Mouse (Mus musculus) hindbrain, embryonic 12.5 days (tissue): ENCODE data around the gene Cxcl16. TPM values are rescaled to one million over a fixed set of nuclear protein-coding genes. Genes with fewer than 3 reads are reported as not detected.

Experiments
- ATAC-seq: fragments of 200-750 bp; cut with Nextera tagmentation; 2 replicates; pipeline ENCODE4 v1.8.0; 2017; ENCODE audit warnings: moderate TSS enrichment; ENCODE audit not compliant: low FRiP score
- H3K27ac ChIP-seq: fragments of 300-500 bp; sonication (generic); 2 replicates; pipeline ENCODE4 v1.5.1; 2016; ENCODE audit warnings: mild to moderate bottlenecking
- H3K27me3 ChIP-seq: fragments of 300-500 bp; sonication (generic); 2 replicates; pipeline ENCODE4 v1.6.1; 2016; ENCODE audit warnings: mild to moderate bottlenecking
- H3K36me3 ChIP-seq: fragments of 300-500 bp; sonication (generic); 2 replicates; pipeline ENCODE4 v1.6.1; 2016; ENCODE audit warnings: mild to moderate bottlenecking
- H3K4me1 ChIP-seq: fragments of 300-500 bp; sonication (generic); 2 replicates; pipeline ENCODE4 v1.6.1; 2016
- H3K4me2 ChIP-seq: fragments of 300-500 bp; sonication (generic); replicated peaks from 2 replicates; pipeline ENCODE4 v1.6.1; 2016; ENCODE audit warnings: mild to moderate bottlenecking
- H3K4me3 ChIP-seq: fragments of 300-500 bp; sonication (generic); 2 replicates; pipeline ENCODE4 v1.5.1; 2016; ENCODE audit warnings: mild to moderate bottlenecking
- H3K9ac ChIP-seq: fragments of 300-500 bp; sonication (generic); 2 replicates; pipeline ENCODE4 v1.6.1; 2016; ENCODE audit warnings: mild to moderate bottlenecking, moderate library complexity
- H3K9me3 ChIP-seq: fragments of 300-500 bp; sonication (generic); replicated peaks from 2 replicates; pipeline ENCODE4 v1.6.1; 2016; ENCODE audit warnings: mild to moderate bottlenecking
- WGBS: fragments of 180-500 bp; shearing (Covaris S2); methylation state at CpG from one replicate; pipeline ENCODE4 v1.1.7; 2016; 5-methylcytosine and 5-hydroxymethylcytosine counted together
- polyA plus RNA-seq: library from polyadenylated mRNA; unstranded; fragments of >200 nt; fragmentation: Nextera tagmentation; extraction: Ambion mirVana; gene quantifications from 2 replicates; pipeline ENCODE4 v1.2.1, GENCODE M21; 2016

Cxcl16 gene
- polyA plus RNA-seq: 2.0 and 2.1 TPM in 2 replicates

DNA sequence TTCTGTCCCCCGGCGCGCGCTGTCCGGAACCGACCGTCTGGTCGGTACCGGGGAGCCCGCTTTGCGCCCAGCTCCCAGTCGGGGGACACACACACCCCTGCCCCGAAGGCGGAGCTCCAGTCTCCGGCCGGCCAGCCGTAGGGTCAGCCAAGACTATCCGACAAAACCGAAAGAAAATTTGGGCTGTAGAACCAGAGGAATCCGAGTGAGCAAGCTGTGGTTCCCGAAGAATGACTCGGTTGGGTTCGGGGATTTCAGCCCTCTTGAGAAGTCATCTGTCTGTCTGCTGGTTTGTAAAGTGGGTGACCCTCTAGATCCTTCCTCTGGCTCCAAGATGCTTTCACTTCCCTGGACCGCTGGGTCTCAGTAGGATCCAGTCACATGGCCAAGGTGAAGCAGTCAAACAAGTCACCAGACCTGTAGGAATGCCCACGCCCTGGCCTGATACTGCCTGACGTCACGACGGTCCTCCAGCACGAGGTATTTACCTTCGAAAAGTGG is at the start of gene Cxcl16:
Gene Cxcl16, minus strand, starts transcription at position 384 of the 501 bp plus-strand sequence.
- Histone ChIP-seq H3K9me3 (no peaks in the 10 kb centered on the region), H3K9ac (peak within 1 kb of the TSS; percentile 63), H3K27me3 (peaks cover 54% of the 10 kb centered on the region), H3K36me3 (no peaks in the 10 kb centered on the region), H3K4me3 (peak within 1 kb of the TSS; percentile 40), H3K4me1 (peaks cover 9% of the 10 kb centered on the region; the same call in 1 of the 2 replicates), H3K4me2 (peak within 1 kb of the TSS; percentile 75), H3K27ac (no peak within 1 kb of the TSS)
- ATAC-seq: no peak
- WGBS: 5% methylated on average over 30 of the region's 30 CpGs

GRCm38 (mm10) chr11:70506962-70507515 is 47.3 kb upstream of the Cxcl16 start:
- Histone ChIP-seq H3K27me3 (0 out of 2 replicates have a peak, but pooled peaks cover 20% of the 10 kb centered on the region), H3K4me1 (peaks cover 8% of the 10 kb centered on the region), H3K27ac (no peak overlapping the region), H3K9me3 (no peaks in the 10 kb centered on the region), H3K4me2 (no peak overlapping the region), H3K4me3 (no peak overlapping the region), H3K9ac (no peak overlapping the region), H3K36me3 (no peaks in the 10 kb centered on the region)
- no peak for ATAC-seq
- WGBS: 76% methylated on average over 7 of the region's 7 CpGs

- no peak overlapping the region for H3K27ac ChIP-seq
- WGBS: 27% methylated on average over 4 of the region's 4 CpGs
These were observed 46.6 kb upstream of the Cxcl16 start for GRCm38 (mm10) chr11:70506385-70506784.

GRCm38 (mm10) chr11:70504970-70505369 is 45.2 kb upstream of the Cxcl16 start, which contains the start of gene Tm4sf5:
Gene Tm4sf5 (plus strand): TSS chr11:70505244.
- H3K4me3 ChIP-seq: no peak within 1 kb of the TSS
- no peak within 1 kb of the TSS for H3K9ac ChIP-seq
- 80% methylated on average over 9 of the region's 9 CpGs for WGBS
- H3K27me3 ChIP-seq: 0 out of 2 replicates have a peak, but pooled peaks cover 15% of the 10 kb centered on the region
- H3K4me2 ChIP-seq: no peak within 1 kb of the TSS
- no peaks in the 10 kb centered on the region for H3K36me3 ChIP-seq
- peaks cover 3% of the 10 kb centered on the region for H3K4me1 ChIP-seq
- no peak for ATAC-seq
- no peaks in the 10 kb centered on the region for H3K9me3 ChIP-seq
- no peak within 1 kb of the TSS for H3K27ac ChIP-seq

More at GRCm38 (mm10) chr11:70506385-70506784, 46.6 kb upstream of the Cxcl16 start:
- Histone ChIP-seq H3K4me3 (no peak overlapping the region), H3K27me3 (0 out of 2 replicates have a peak, but pooled peaks cover 20% of the 10 kb centered on the region), H3K36me3 (no peaks in the 10 kb centered on the region), H3K9ac (no peak overlapping the region), H3K4me1 (peaks cover 8% of the 10 kb centered on the region), H3K4me2 (no peak overlapping the region), H3K9me3 (no peaks in the 10 kb centered on the region)
- no peak for ATAC-seq

- ATAC-seq: no peak
- Histone ChIP-seq H3K36me3 (no peaks in the 10 kb centered on the region), H3K9me3 (no peaks in the 10 kb centered on the region), H3K9ac (no peak overlapping the region), H3K4me3 (no peak overlapping the region), H3K27me3 (0 out of 2 replicates have a peak, but pooled peaks cover 9% of the 10 kb centered on the region), H3K27ac (no peak overlapping the region), H3K4me2 (no peak overlapping the region), H3K4me1 (no peaks in the 10 kb centered on the region)
- 74% methylated on average over 3 of the region's 3 CpGs for WGBS
These were observed 42.2 kb upstream of the Cxcl16 start for GRCm38 (mm10) chr11:70502018-70502417.

DNA sequence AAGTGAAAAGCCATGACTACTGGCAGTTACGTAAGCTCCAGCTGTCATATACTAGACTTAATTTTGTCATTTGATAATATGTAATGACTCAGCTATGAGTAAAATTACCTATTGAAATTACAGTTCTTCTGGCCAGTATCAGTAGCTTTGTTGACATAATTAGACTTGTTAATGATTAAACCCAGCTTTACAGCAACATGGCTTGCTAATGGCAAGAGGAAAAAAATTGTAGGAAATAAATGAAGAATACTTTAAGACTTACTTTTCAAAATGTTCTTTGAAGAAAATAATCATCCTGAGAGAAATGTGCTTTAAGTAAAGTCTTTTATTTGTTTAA is 40.7 kb upstream of the Cxcl16 start:
- Histone ChIP-seq H3K4me2 (no peak overlapping the region), H3K27me3 (0 out of 2 replicates have a peak, but pooled peaks cover 4% of the 10 kb centered on the region), H3K4me1 (no peaks in the 10 kb centered on the region), H3K4me3 (no peak overlapping the region), H3K36me3 (no peaks in the 10 kb centered on the region), H3K9ac (no peak overlapping the region), H3K9me3 (no peaks in the 10 kb centered on the region), H3K27ac (no peak overlapping the region)
- WGBS: 100% methylated on average over 1 of the region's 1 CpGs
- no peak for ATAC-seq

DNA sequence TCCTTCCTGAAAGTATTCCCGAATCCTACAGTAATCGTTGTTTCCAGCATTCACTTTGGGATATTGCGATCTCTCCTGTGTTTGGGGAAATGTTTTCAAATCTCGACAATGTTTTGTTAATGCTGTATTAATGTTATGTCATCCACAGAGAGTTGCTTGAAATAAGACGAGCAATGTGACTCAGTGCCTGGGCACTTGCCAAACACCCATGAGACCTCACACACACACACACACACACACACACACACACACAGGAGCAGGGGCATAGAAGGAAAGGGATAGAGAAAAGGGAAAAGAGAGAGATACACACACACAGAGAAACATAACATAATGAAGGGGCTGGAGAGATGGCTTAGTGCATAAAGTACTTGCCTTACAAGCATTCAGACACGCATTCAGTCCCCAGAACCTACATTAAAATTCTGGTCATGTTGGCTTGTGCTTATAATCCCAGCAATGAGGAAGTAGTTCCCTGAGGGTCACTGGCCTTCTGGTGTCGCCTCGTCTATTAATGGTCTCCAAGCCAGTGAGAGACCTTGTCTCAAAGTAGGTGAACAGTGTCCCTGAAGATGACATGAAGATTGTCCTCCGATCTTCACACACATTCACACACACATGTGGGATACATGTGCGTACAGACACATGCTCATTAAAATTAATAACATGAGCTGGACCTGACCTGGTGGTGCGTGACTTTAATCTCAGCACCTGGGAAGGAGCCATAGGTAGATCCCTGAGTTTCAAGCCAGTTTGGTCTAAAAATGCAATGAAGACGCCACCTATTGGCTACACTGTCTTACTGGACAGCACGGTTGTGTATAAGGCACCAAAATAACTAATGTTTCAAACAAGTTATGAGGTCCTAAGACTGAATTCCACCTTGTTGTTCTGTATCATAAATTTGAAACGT is 40.0 kb upstream of the Cxcl16 start:
- H3K27ac ChIP-seq: no peak overlapping the region
- H3K4me2 ChIP-seq: no peak overlapping the region
- no peak overlapping the region for H3K4me3 ChIP-seq
- no peaks in the 10 kb centered on the region for H3K27me3 ChIP-seq
- no peak overlapping the region for H3K9ac ChIP-seq
- H3K4me1 ChIP-seq: no peaks in the 10 kb centered on the region
- no peaks in the 10 kb centered on the region for H3K9me3 ChIP-seq
- ATAC-seq: no peak
- H3K36me3 ChIP-seq: no peaks in the 10 kb centered on the region
- 75% methylated on average over 14 of the region's 14 CpGs for WGBS

- ATAC-seq: no peak
- H3K36me3 ChIP-seq: no peaks in the 10 kb centered on the region
- no peak overlapping the region for H3K4me2 ChIP-seq
- no peaks in the 10 kb centered on the region for H3K27me3 ChIP-seq
- no peak overlapping the region for H3K4me3 ChIP-seq
- 85% methylated on average over 6 of the region's 6 CpGs for WGBS
- H3K27ac ChIP-seq: no peak overlapping the region
- H3K4me1 ChIP-seq: no peaks in the 10 kb centered on the region
- no peaks in the 10 kb centered on the region for H3K9me3 ChIP-seq
- H3K9ac ChIP-seq: no peak overlapping the region
These were observed 29.9 kb upstream of the Cxcl16 start for GRCm38 (mm10) chr11:70489684-70490083.

GRCm38 (mm10) chr11:70489138-70489537 is 29.4 kb upstream of the Cxcl16 start:
- Histone ChIP-seq H3K9me3 (no peaks in the 10 kb centered on the region), H3K4me1 (no peaks in the 10 kb centered on the region), H3K9ac (no peak overlapping the region), H3K4me3 (no peak overlapping the region), H3K4me2 (no peak overlapping the region), H3K27ac (no peak overlapping the region), H3K36me3 (no peaks in the 10 kb centered on the region), H3K27me3 (no peaks in the 10 kb centered on the region)
- ATAC-seq: no peak
- 91% methylated on average over 3 of the region's 3 CpGs for WGBS

DNA sequence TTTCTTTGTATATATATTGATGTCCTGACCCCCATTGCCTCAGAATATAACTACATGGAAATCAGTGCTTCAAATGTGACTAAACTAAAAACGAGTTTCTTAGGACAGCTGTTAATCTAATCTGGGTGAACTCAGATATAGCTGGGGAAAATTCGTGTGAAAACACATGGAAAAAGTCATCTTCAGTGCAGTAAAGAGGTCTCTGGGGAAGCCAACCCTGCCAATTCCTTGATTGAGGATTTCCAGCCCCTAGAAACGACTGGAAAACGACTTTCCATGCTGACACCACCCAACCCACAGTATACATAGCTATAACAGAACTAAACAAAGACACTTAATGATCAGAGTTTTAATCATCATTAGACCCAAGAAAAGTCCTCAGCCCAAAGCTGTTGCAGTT is 28.0 kb upstream of the Cxcl16 start:
- Histone ChIP-seq H3K27ac (no peak overlapping the region), H3K9ac (no peak overlapping the region), H3K4me3 (no peak overlapping the region), H3K4me2 (no peak overlapping the region), H3K9me3 (no peaks in the 10 kb centered on the region), H3K27me3 (no peaks in the 10 kb centered on the region), H3K36me3 (no peaks in the 10 kb centered on the region), H3K4me1 (no peaks in the 10 kb centered on the region)
- WGBS: 45% methylated on average over 4 of the region's 4 CpGs
- ATAC-seq: no peak

GRCm38 (mm10) chr11:70485498-70485897 is 25.7 kb upstream of the Cxcl16 start:
- H3K4me3 ChIP-seq: no peak overlapping the region
- WGBS: 64% methylated on average over 2 of the region's 2 CpGs

DNA sequence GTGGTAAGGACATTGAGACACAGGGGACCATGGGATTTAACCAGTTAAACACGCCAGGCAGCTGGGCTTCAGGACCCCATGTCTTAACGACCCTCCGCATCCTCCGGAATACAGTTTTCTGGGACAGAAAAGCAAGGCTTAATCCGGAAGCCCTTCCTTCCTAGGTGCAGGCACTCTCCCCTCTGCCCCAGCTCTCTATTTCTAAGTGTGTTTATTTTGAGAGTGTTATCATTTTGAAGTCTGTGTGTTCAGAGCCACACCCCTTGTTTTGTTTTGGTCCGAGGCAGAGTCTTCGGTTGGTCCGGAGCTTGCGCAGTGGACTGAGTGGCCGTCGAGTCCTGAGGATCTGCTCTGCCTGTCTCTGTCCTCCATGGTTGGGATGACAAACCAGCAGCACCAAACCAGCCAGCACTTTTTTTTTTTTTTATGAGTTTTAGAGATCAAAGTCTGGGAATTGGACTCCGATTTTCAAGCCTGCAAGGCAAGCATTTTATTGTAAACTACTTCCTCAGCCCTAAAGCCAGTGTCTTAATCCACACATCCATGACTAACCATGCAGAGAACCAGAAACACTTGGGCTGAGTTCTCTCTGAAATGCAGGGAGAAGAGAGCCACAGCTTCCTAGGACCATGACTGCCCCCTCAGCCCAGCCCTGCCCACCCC is 15.2 kb upstream of the Cxcl16 start:
- Histone ChIP-seq H3K9me3 (no peaks in the 10 kb centered on the region), H3K9ac (no peak overlapping the region), H3K27ac (no peak overlapping the region), H3K36me3 (no peaks in the 10 kb centered on the region), H3K4me2 (no peak overlapping the region), H3K4me3 (no peak overlapping the region), H3K27me3 (no peaks in the 10 kb centered on the region), H3K4me1 (no peaks in the 10 kb centered on the region)
- no peak for ATAC-seq
- WGBS: 80% methylated on average over 12 of the region's 12 CpGs

More at GRCm38 (mm10) chr11:70485498-70485897, 25.7 kb upstream of the Cxcl16 start:
- H3K27me3 ChIP-seq: no peaks in the 10 kb centered on the region
- no peak for ATAC-seq
- no peak overlapping the region for H3K27ac ChIP-seq
- H3K4me2 ChIP-seq: no peak overlapping the region
- no peaks in the 10 kb centered on the region for H3K36me3 ChIP-seq
- H3K9me3 ChIP-seq: no peaks in the 10 kb centered on the region
- no peaks in the 10 kb centered on the region for H3K4me1 ChIP-seq
- H3K9ac ChIP-seq: no peak overlapping the region
